Mouse (Mus musculus): Measurements from ENCODE around the gene Ncan. TPM values are rescaled to one million over a fixed set of nuclear protein-coding genes. Genes with fewer than 3 reads are reported as not detected.
"Not testable (repeated sequence)": the region's sequence is repeated elsewhere in the genome, so short reads cannot be mapped to it uniquely, and the experiment has no call there.

Gene Ncan
- polyA plus RNA-seq, 1 experiment from 2014 or later = 13.5 TPM

- no peaks in the 10 kb centered on the region for H3K9me3 ChIP-seq
- H3K4me1 ChIP-seq = peaks cover 48% of the 10 kb centered on the region
- H3K27ac ChIP-seq = peak overlapping the region; percentile 52; the same call in 1 of the 2 replicates
- peak overlapping the region; percentile 58 for H3K4me3 ChIP-seq
- peaks cover 92% of the 10 kb centered on the region for H3K27me3 ChIP-seq (ENCODE audit: poor library complexity, severe bottlenecking)
- no peaks in the 10 kb centered on the region for H3K36me3 ChIP-seq (replicated peaks)
- peak; percentile 72 for DNase-seq (ENCODE audit: extremely low spot score, low spot score)
- WGBS = 5% methylated on average over 56 of the region's 56 CpGs
These were observed 32.6 kb downstream of the Ncan start for GRCm38 (mm10) chr8:70087836-70088650.

- Histone ChIP-seq H3K9me3 (no peaks in the 10 kb centered on the region), H3K27ac (no peak overlapping the region), H3K36me3 (replicated peaks) (no peaks in the 10 kb centered on the region), H3K27me3 (ENCODE audit: poor library complexity, severe bottlenecking) (peaks cover 100% of the 10 kb centered on the region), H3K4me1 (peaks cover 48% of the 10 kb centered on the region), H3K4me3 (no peak overlapping the region; the same call in 1 of the 2 replicates)
- no peak for DNase-seq (ENCODE audit: extremely low spot score, low spot score)
- 4% methylated on average over 7 of the region's 7 CpGs for WGBS
These were observed 33.4 kb downstream of the Ncan start for GRCm38 (mm10) chr8:70087237-70087636.

- no peaks in the 10 kb centered on the region for H3K36me3 ChIP-seq (replicated peaks)
- WGBS = 44% methylated on average over 1 of the region's 1 CpGs
- H3K27ac ChIP-seq = no peak overlapping the region
- H3K4me3 ChIP-seq = no peak overlapping the region
- no peak for DNase-seq (ENCODE audit: extremely low spot score, low spot score)
- H3K27me3 ChIP-seq (ENCODE audit: poor library complexity, severe bottlenecking) = peaks cover 98% of the 10 kb centered on the region
- peaks cover 48% of the 10 kb centered on the region for H3K4me1 ChIP-seq
- H3K9me3 ChIP-seq = no peaks in the 10 kb centered on the region
These were observed 34.5 kb downstream of the Ncan start for GRCm38 (mm10) chr8:70086151-70086550.

GRCm38 (mm10) chr8:70084191-70085065 is 36.2 kb downstream of the Ncan start:
- no peak overlapping the region for H3K27ac ChIP-seq
- H3K4me3 ChIP-seq = peak overlapping the region; percentile 52
- H3K27me3 ChIP-seq (ENCODE audit: poor library complexity, severe bottlenecking) = peaks cover 85% of the 10 kb centered on the region
- peak; percentile 46 for DNase-seq (ENCODE audit: extremely low spot score, low spot score)
- no peaks in the 10 kb centered on the region for H3K9me3 ChIP-seq
- H3K36me3 ChIP-seq (replicated peaks) = no peaks in the 10 kb centered on the region
- WGBS = 2% methylated on average over 71 of the region's 71 CpGs
- peaks cover 38% of the 10 kb centered on the region for H3K4me1 ChIP-seq

- peaks cover 32% of the 10 kb centered on the region for H3K4me1 ChIP-seq
- peak; percentile 70 for DNase-seq (ENCODE audit: extremely low spot score, low spot score)
- H3K27me3 ChIP-seq (ENCODE audit: poor library complexity, severe bottlenecking) = peaks cover 75% of the 10 kb centered on the region
- H3K36me3 ChIP-seq (replicated peaks) = no peaks in the 10 kb centered on the region
- H3K9me3 ChIP-seq = no peaks in the 10 kb centered on the region
- under 1% methylated on average over 26 of the region's 26 CpGs for WGBS
- H3K27ac ChIP-seq = no peak within 1 kb of the TSS
- H3K4me3 ChIP-seq = peak within 1 kb of the TSS; percentile 52
These were observed 37.4 kb downstream of the Ncan start, which contains the start of gene Hapln4 for GRCm38 (mm10) chr8:70083285-70083684. Gene Hapln4 (plus strand): TSS chr8:70083457.

- Histone ChIP-seq H3K27ac (no peak overlapping the region), H3K4me3 (no peak overlapping the region), H3K9me3 (no peaks in the 10 kb centered on the region), H3K4me1 (peaks cover 19% of the 10 kb centered on the region), H3K36me3 (replicated peaks) (no peaks in the 10 kb centered on the region), H3K27me3 (ENCODE audit: poor library complexity, severe bottlenecking) (peaks cover 62% of the 10 kb centered on the region)
- WGBS = 93% methylated on average over 2 of the region's 2 CpGs
- no peak for DNase-seq (ENCODE audit: extremely low spot score, low spot score)
These were observed 38.7 kb downstream of the Ncan start for GRCm38 (mm10) chr8:70081976-70082375.

GRCm38 (mm10) chr8:70073682-70074081 is 47.0 kb downstream of the Ncan start:
- Histone ChIP-seq H3K27me3 (ENCODE audit: poor library complexity, severe bottlenecking) (peaks cover 13% of the 10 kb centered on the region; the same call in 1 of the 2 replicates), H3K27ac (no peak overlapping the region), H3K9me3 (no peaks in the 10 kb centered on the region), H3K4me1 (peaks cover 9% of the 10 kb centered on the region), H3K36me3 (replicated peaks) (peaks cover 38% of the 10 kb centered on the region), H3K4me3 (no peak overlapping the region)
- WGBS = 93% methylated on average over 1 of the region's 1 CpGs
- no peak for DNase-seq (ENCODE audit: extremely low spot score, low spot score)

- H3K27ac ChIP-seq = no peak overlapping the region
- H3K36me3 ChIP-seq (replicated peaks) = peaks cover 44% of the 10 kb centered on the region
- WGBS = 63% methylated on average over 8 of the region's 8 CpGs
- peaks cover 13% of the 10 kb centered on the region; the same call in 1 of the 2 replicates for H3K27me3 ChIP-seq (ENCODE audit: poor library complexity, severe bottlenecking)
- DNase-seq (ENCODE audit: extremely low spot score, low spot score) = no peak
- H3K4me3 ChIP-seq = peak overlapping the region; percentile 36
- peaks cover 9% of the 10 kb centered on the region for H3K4me1 ChIP-seq
- no peaks in the 10 kb centered on the region for H3K9me3 ChIP-seq
These were observed 47.6 kb downstream of the Ncan start for GRCm38 (mm10) chr8:70073120-70073519.

GRCm38 (mm10) chr8:70072441-70073069 is 48.1 kb downstream of the Ncan start, which contains the start of gene Tm6sf2:
Gene Tm6sf2 (plus strand): TSS chr8:70072924.
- Histone ChIP-seq H3K36me3 (replicated peaks) (peaks cover 49% of the 10 kb centered on the region), H3K27ac (no peak within 1 kb of the TSS), H3K27me3 (ENCODE audit: poor library complexity, severe bottlenecking) (peaks cover 13% of the 10 kb centered on the region; the same call in 1 of the 2 replicates), H3K9me3 (no peaks in the 10 kb centered on the region), H3K4me3 (peak within 1 kb of the TSS; percentile 36), H3K4me1 (peaks cover 9% of the 10 kb centered on the region)
- WGBS = 6% methylated on average over 27 of the region's 27 CpGs
- no peak for DNase-seq (ENCODE audit: extremely low spot score, low spot score)

- peaks cover 13% of the 10 kb centered on the region; the same call in 1 of the 2 replicates for H3K27me3 ChIP-seq (ENCODE audit: poor library complexity, severe bottlenecking)
- H3K4me3 ChIP-seq = peak overlapping the region; percentile 36; the same call in 1 of the 2 replicates
- H3K9me3 ChIP-seq = no peaks in the 10 kb centered on the region
- H3K36me3 ChIP-seq (replicated peaks) = peaks cover 56% of the 10 kb centered on the region
- 89% methylated on average over 2 of the region's 2 CpGs for WGBS
- DNase-seq (ENCODE audit: extremely low spot score, low spot score) = no peak
- peaks cover 9% of the 10 kb centered on the region for H3K4me1 ChIP-seq
- H3K27ac ChIP-seq = no peak overlapping the region
These were observed 48.7 kb downstream of the Ncan start for GRCm38 (mm10) chr8:70071836-70072440.

- H3K4me3 ChIP-seq = no peak overlapping the region
- no peaks in the 10 kb centered on the region for H3K27me3 ChIP-seq (ENCODE audit: poor library complexity, severe bottlenecking)
- no peaks in the 10 kb centered on the region for H3K9me3 ChIP-seq
- no peak for DNase-seq (ENCODE audit: extremely low spot score, low spot score)
- H3K36me3 ChIP-seq (replicated peaks) = peaks cover 99% of the 10 kb centered on the region
- H3K4me1 ChIP-seq = no peaks in the 10 kb centered on the region
- no peak overlapping the region for H3K27ac ChIP-seq
- WGBS = 71% methylated on average over 1 of the region's 1 CpGs
These were observed 63.0 kb downstream of the Ncan start for GRCm38 (mm10) chr8:70057721-70058120.

- not testable (repeated sequence) for H3K27ac ChIP-seq; H3K9me3 ChIP-seq; H3K4me3 ChIP-seq; H3K27me3 ChIP-seq (ENCODE audit: poor library complexity, severe bottlenecking); DNase-seq (ENCODE audit: extremely low spot score, low spot score); H3K4me1 ChIP-seq
- peaks cover 74% of the 10 kb centered on the region for H3K36me3 ChIP-seq (replicated peaks)
- 91% methylated on average over 5 of the region's 5 CpGs for WGBS
These were observed 70.2 kb downstream of the Ncan start for GRCm38 (mm10) chr8:70050434-70050833.

All from forebrain, embryonic 10.5 days (tissue).